Mouse (Mus musculus) small intestine, adult 2 months (tissue): ENCODE measurements around the gene Dot1l. TPM values are rescaled to one million over a fixed set of nuclear protein-coding genes. Genes with fewer than 3 reads are reported as not detected.
"Not testable (repeated sequence)": the region's sequence is repeated elsewhere in the genome, so short reads cannot be mapped to it uniquely, and the experiment has no call there.

Experiments used
- H3K27ac ChIP-seq: fragments of 200-500 bp; 2 replicates; pipeline ENCODE4 v1.5.1; 2012; ENCODE audit warnings: low read depth, low read length, control low read depth, inconsistent platforms; ENCODE audit not compliant: insufficient read depth
- H3K27me3 ChIP-seq: fragments of 200-500 bp; 2 replicates; pipeline ENCODE4 v1.6.1; 2012; ENCODE audit warnings: mild to moderate bottlenecking, moderate library complexity, low read length, inconsistent platforms; ENCODE audit not compliant: control insufficient read depth, insufficient read depth
- H3K36me3 ChIP-seq: fragments of 200-500 bp; 2 replicates; pipeline ENCODE4 v1.6.1; 2012; ENCODE audit warnings: mild to moderate bottlenecking, low read length, control low read depth, inconsistent platforms; ENCODE audit not compliant: control insufficient read depth, insufficient read depth
- H3K4me1 ChIP-seq: fragments of 200-500 bp; 2 replicates; pipeline ENCODE4 v1.6.1; 2012; ENCODE audit warnings: low read length, inconsistent platforms, mixed read lengths; ENCODE audit not compliant: control insufficient read depth, insufficient read depth, insufficient read length
- H3K4me3 ChIP-seq: fragments of 200-500 bp; 2 replicates; pipeline ENCODE4 v1.5.1; 2012; ENCODE audit warnings: low read depth, mild to moderate bottlenecking, control low read depth, inconsistent platforms, low read length, moderate library complexity
- CTCF ChIP-seq: fragments of 200-500 bp; IDR thresholded peaks from 2 replicates; pipeline ENCODE4 v1.5.1; 2012; ENCODE audit warnings: low read depth, mild to moderate bottlenecking, control low read depth, inconsistent platforms, low read length, moderate library complexity, mixed read lengths; ENCODE audit not compliant: insufficient replicate concordance, insufficient read length; ENCODE audit errors: extremely low read depth
- POLR2A ChIP-seq: fragments of 200-500 bp; IDR thresholded peaks from 2 replicates; pipeline ENCODE4 v1.6.1; 2012; ENCODE audit warnings: low read depth, mild to moderate bottlenecking, control low read depth, inconsistent platforms, low read length, moderate library complexity
- WGBS: fragments of 180-500 bp; shearing (Covaris S2); methylation state at CpG from one replicate; pipeline ENCODE4 v1.1.7; 2018; 5-methylcytosine and 5-hydroxymethylcytosine counted together
- polyA plus RNA-seq: library from polyadenylated mRNA; depleted of rRNA; stranded (reverse); fragments of >200 nt; gene quantifications from 2 replicates; pipeline ENCODE4 v1.2.3, GENCODE M21; 2012

The Dot1l gene
- polyA plus RNA-seq, 1 experiment = 83.7 TPM

GRCm38 (mm10) chr10:80813366-80813765 is 58.4 kb downstream of the Dot1l start, which contains the start of gene Jsrp1:
TSS of gene Jsrp1 (minus strand) at chr10:80813498.
- Histone ChIP-seq H3K36me3 (no peaks in the 10 kb centered on the region), H3K27ac (no peak within 1 kb of the TSS), H3K4me3 (no peak within 1 kb of the TSS), H3K27me3 (peaks cover 16% of the 10 kb centered on the region), H3K4me1 (0 out of 2 replicates have a peak, but pooled peaks cover 3% of the 10 kb centered on the region)
- 89% methylated on average over 4 of the region's 4 CpGs for WGBS
- no peak for TF ChIP-seq POLR2A
- TF ChIP-seq CTCF = no peak

GRCm38 (mm10) chr10:80814800-80815199 is 59.8 kb downstream of the Dot1l start:
- H3K27ac ChIP-seq = no peak overlapping the region
- H3K36me3 ChIP-seq = no peaks in the 10 kb centered on the region
- H3K27me3 ChIP-seq = peaks cover 7% of the 10 kb centered on the region
- no peak overlapping the region for H3K4me3 ChIP-seq
- no peak for TF ChIP-seq POLR2A
- no peak for TF ChIP-seq CTCF
- peaks cover 3% of the 10 kb centered on the region; the same call in 1 of the 2 replicates for H3K4me1 ChIP-seq
- 59% methylated on average over 7 of the region's 7 CpGs for WGBS

GRCm38 (mm10) chr10:80816303-80816702 is 61.3 kb downstream of the Dot1l start:
- 69% methylated on average over 3 of the region's 3 CpGs for WGBS

GRCm38 (mm10) chr10:80817164-80817563 is 62.2 kb downstream of the Dot1l start:
- TF ChIP-seq POLR2A = no peak
- H3K4me3 ChIP-seq = no peak overlapping the region
- H3K27me3 ChIP-seq = no peaks in the 10 kb centered on the region
- H3K36me3 ChIP-seq = no peaks in the 10 kb centered on the region
- H3K27ac ChIP-seq = no peak overlapping the region
- WGBS = 43% methylated on average over 2 of the region's 2 CpGs
- H3K4me1 ChIP-seq = peaks cover 3% of the 10 kb centered on the region; the same call in 1 of the 2 replicates

More at GRCm38 (mm10) chr10:80816303-80816702, 61.3 kb downstream of the Dot1l start:
- H3K4me3 ChIP-seq, H3K4me1 ChIP-seq, H3K27me3 ChIP-seq, H3K36me3 ChIP-seq, H3K27ac ChIP-seq: not testable (repeated sequence)

- not testable (repeated sequence) for H3K36me3 ChIP-seq, H3K4me1 ChIP-seq, H3K27me3 ChIP-seq, H3K4me3 ChIP-seq, H3K27ac ChIP-seq
- 81% methylated on average over 7 of the region's 7 CpGs for WGBS
Observed at GRCm38 (mm10) chr10:80817955-80818354, 62.9 kb downstream of the Dot1l start.

GRCm38 (mm10) chr10:80818599-80819281 is 63.7 kb downstream of the Dot1l start:
- Histone ChIP-seq H3K4me3 (no peak overlapping the region), H3K27ac (no peak overlapping the region), H3K27me3 (no peaks in the 10 kb centered on the region), H3K4me1 (peaks cover 3% of the 10 kb centered on the region; the same call in 1 of the 2 replicates), H3K36me3 (no peaks in the 10 kb centered on the region)
- 49% methylated on average over 6 of the region's 6 CpGs for WGBS
- TF ChIP-seq CTCF = no peak
- no peak for TF ChIP-seq POLR2A

- TF ChIP-seq POLR2A (no peak), CTCF (no peak)
- Histone ChIP-seq H3K27me3 (no peaks in the 10 kb centered on the region), H3K27ac (no peak overlapping the region), H3K36me3 (no peaks in the 10 kb centered on the region), H3K4me3 (no peak overlapping the region), H3K4me1 (peaks cover 3% of the 10 kb centered on the region; the same call in 1 of the 2 replicates)
- 17% methylated on average over 3 of the region's 3 CpGs for WGBS
Observed at GRCm38 (mm10) chr10:80819406-80819805, 64.4 kb downstream of the Dot1l start.

- H3K36me3 ChIP-seq = no peaks in the 10 kb centered on the region
- H3K4me3 ChIP-seq = no peak overlapping the region
- whole genome bisulfite sequencing = 37% methylated on average over 2 of the region's 2 CpGs
- H3K4me1 ChIP-seq = peaks cover 3% of the 10 kb centered on the region; the same call in 1 of the 2 replicates
- H3K27me3 ChIP-seq = no peaks in the 10 kb centered on the region
- TF ChIP-seq POLR2A = no peak
- no peak for TF ChIP-seq CTCF
- H3K27ac ChIP-seq = no peak overlapping the region
Observed at GRCm38 (mm10) chr10:80821991-80822390, 67.0 kb downstream of the Dot1l start.
